Mouse (Mus musculus) liver, embryonic 13.5 days (tissue): ENCODE measurements around the gene Dnajc5. TPM values are rescaled to one million over a fixed set of nuclear protein-coding genes. Genes with fewer than 3 reads are reported as not detected.

Experiments used
- ATAC-seq: fragments of 200-750 bp; cut with Nextera tagmentation; 2 replicates; pipeline ENCODE4 v1.8.0; 2017; ENCODE audit warnings: low read depth, mild to moderate bottlenecking, moderate number of reproducible peaks, moderate library complexity
- DNase-seq: peaks from one replicate; pipeline ENCODE4 v3.0.0; 2022
- H3K27ac ChIP-seq: fragments of 300-500 bp; sonication (generic); 2 replicates; pipeline ENCODE4 v1.5.1; 2015; ENCODE audit warnings: moderate library complexity, mild to moderate bottlenecking, inconsistent platforms
- H3K27me3 ChIP-seq: fragments of 300-500 bp; sonication (generic); 2 replicates; pipeline ENCODE4 v1.6.1; 2015; ENCODE audit warnings: mild to moderate bottlenecking, inconsistent platforms
- H3K36me3 ChIP-seq: fragments of 300-500 bp; sonication (generic); 2 replicates; pipeline ENCODE4 v1.6.1; 2015; ENCODE audit warnings: mild to moderate bottlenecking, inconsistent platforms
- H3K4me1 ChIP-seq: fragments of 300-500 bp; sonication (generic); replicated peaks from 2 replicates; pipeline ENCODE4 v1.6.1; 2015; ENCODE audit warnings: inconsistent platforms
- H3K4me2 ChIP-seq: fragments of 300-500 bp; sonication (generic); 2 replicates; pipeline ENCODE4 v1.6.1; 2015; ENCODE audit warnings: inconsistent platforms, mild to moderate bottlenecking, moderate library complexity
- H3K4me3 ChIP-seq: fragments of 300-500 bp; sonication (generic); replicated peaks from 2 replicates; pipeline ENCODE4 v1.5.1; 2015; ENCODE audit warnings: mild to moderate bottlenecking, inconsistent platforms
- H3K9ac ChIP-seq: fragments of 300-500 bp; sonication (generic); 2 replicates; pipeline ENCODE4 v1.6.1; 2015; ENCODE audit warnings: mild to moderate bottlenecking, inconsistent platforms
- H3K9me3 ChIP-seq: fragments of 300-500 bp; sonication (generic); replicated peaks from 2 replicates; pipeline ENCODE4 v1.6.1; 2016; ENCODE audit warnings: inconsistent platforms
- WGBS: fragments of 180-500 bp; shearing (Covaris S2); methylation state at CpG from one replicate; pipeline ENCODE4 v1.1.7; 2015; ENCODE audit not compliant: insufficient replicate concordance; 5-methylcytosine and 5-hydroxymethylcytosine counted together
- polyA plus RNA-seq: library from polyadenylated mRNA; unstranded; fragments of >200 nt; fragmentation: Nextera tagmentation; extraction: Ambion mirVana; gene quantifications from 2 replicates; pipeline ENCODE4 v1.2.1, GENCODE M21; 2015

Gene Dnajc5
- polyA plus RNA-seq, result 29.6 and 35.7 TPM in 2 replicates

DNA sequence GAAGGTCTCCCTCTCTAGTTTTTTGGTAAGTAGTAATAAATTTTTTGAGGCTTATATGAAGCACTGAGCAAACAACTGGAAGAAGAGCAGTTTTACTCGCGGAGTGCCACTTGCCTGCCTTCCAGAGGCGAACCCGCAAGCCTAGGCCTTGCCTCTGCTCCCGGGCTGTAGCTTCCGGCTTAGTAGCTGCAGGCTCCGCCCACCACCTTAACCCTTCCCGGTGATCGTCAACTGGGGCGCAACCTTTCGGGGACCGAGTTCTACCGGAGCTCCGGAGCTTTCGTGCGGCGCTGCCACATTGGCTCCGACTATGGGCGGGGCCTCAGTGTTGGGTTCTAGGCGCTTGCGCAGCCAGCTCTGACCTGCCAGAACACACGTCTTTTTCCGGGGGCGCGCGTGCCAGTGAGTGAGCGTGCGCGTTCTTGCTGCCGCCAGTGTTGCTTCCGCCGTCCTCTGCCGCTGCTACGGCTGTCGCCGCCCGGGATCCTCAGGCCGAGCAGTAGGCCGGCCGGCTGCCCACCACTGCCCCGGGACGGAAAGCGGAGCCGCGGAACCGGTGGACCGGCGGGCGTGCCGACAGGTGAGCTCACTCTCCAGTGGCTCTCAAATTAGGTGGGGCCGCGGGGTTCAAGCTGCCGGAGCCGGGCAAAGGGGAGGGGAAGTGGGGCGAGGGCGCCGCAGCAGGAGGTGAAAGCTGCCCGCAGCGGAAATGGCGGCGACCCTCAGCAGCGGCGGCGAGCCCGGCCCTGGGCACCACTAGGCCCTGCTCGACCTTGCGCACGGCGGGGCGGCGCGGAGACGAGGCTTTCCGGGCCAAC, at the start of gene Dnajc5:
Gene Dnajc5 (plus strand): TSS at position 368 of the 818 bp plus-strand sequence.
- Histone ChIP-seq H3K4me2 (peak within 1 kb of the TSS; percentile 81), H3K27me3 (no peaks in the 10 kb centered on the region), H3K4me3 (peak within 1 kb of the TSS; percentile 91), H3K36me3 (peaks cover 32% of the 10 kb centered on the region), H3K9me3 (no peaks in the 10 kb centered on the region), H3K4me1 (peaks cover 46% of the 10 kb centered on the region), H3K27ac (peak within 1 kb of the TSS; percentile 98), H3K9ac (peak within 1 kb of the TSS; percentile 96)
- peak; percentile 96 for ATAC-seq
- under 1% methylated on average over 74 of the region's 74 CpGs for WGBS
- peak; percentile 99 for DNase-seq

- Histone ChIP-seq H3K27me3 (no peaks in the 10 kb centered on the region), H3K9me3 (no peaks in the 10 kb centered on the region), H3K4me2 (no peak overlapping the region), H3K9ac (no peak overlapping the region), H3K36me3 (no peaks in the 10 kb centered on the region), H3K4me1 (peaks cover 23% of the 10 kb centered on the region), H3K4me3 (no peak overlapping the region), H3K27ac (no peak overlapping the region; the same call in 1 of the 2 replicates)
- 19% methylated on average over 5 of the region's 5 CpGs for WGBS
- ATAC-seq (0 out of 2 replicates have a peak, but pooled peaks have one; percentile 26), DNase-seq (no peak)
These were observed 49.0 kb upstream of the Dnajc5 start for GRCm38 (mm10) chr2:181471246-181471645.

DNA sequence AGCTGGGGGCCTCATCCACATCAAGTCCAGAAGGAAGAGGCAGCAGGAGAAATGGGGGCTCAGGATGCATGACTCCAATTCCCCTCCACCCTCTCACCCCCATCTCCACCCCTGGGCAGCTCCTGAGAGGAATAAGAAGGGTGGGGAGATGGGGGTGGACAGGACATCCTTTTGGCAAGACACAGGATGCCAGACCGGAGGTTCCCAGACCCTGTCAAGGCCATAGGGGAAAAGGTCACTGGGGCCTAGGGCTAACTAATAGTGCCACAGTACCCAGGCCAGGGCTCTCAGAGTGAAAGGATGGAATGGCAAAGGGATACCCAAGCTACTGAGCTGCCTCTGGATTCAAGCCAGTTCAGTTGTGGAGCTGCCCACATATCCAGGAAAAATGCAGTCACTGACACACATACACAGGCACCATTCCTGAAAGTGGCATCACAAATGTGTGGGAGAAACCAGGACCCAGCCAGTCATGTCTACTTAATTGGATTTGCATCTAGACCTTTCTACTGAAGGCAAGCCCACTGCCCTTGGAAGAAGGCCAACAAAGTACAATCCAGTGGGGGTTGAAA, 47.9 kb upstream of the Dnajc5 start:
- no peak overlapping the region for H3K9ac ChIP-seq
- no peak overlapping the region for H3K4me2 ChIP-seq
- peaks cover 23% of the 10 kb centered on the region for H3K4me1 ChIP-seq
- no peak overlapping the region for H3K4me3 ChIP-seq
- no peaks in the 10 kb centered on the region for H3K36me3 ChIP-seq
- H3K27ac ChIP-seq, result 0 out of 2 replicates have a peak overlapping the region, but pooled peaks have one; percentile 23
- ATAC-seq (no peak), DNase-seq (no peak)
- no peaks in the 10 kb centered on the region for H3K27me3 ChIP-seq
- H3K9me3 ChIP-seq, result no peaks in the 10 kb centered on the region
- 65% methylated on average over 1 of the region's 1 CpGs for WGBS

GRCm38 (mm10) chr2:181483120-181483519, 37.2 kb upstream of the Dnajc5 start:
- Histone ChIP-seq H3K27ac (peak overlapping the region; percentile 34), H3K27me3 (no peaks in the 10 kb centered on the region; the same call in 1 of the 2 replicates), H3K4me1 (peaks cover 51% of the 10 kb centered on the region), H3K9me3 (no peaks in the 10 kb centered on the region), H3K4me2 (peak overlapping the region; percentile 32), H3K4me3 (no peak overlapping the region), H3K36me3 (no peaks in the 10 kb centered on the region), H3K9ac (peak overlapping the region; percentile 43; the same call in 1 of the 2 replicates)
- DNase-seq (no peak), ATAC-seq (no peak)
- WGBS, result 18% methylated on average over 2 of the region's 2 CpGs

GRCm38 (mm10) chr2:181483562-181484318, 36.5 kb upstream of the Dnajc5 start:
- no peaks in the 10 kb centered on the region; the same call in 1 of the 2 replicates for H3K27me3 ChIP-seq
- 25% methylated on average over 7 of the region's 7 CpGs for WGBS
- peak; percentile 48 for ATAC-seq
- no peaks in the 10 kb centered on the region for H3K9me3 ChIP-seq
- H3K4me2 ChIP-seq, result peak overlapping the region; percentile 32
- H3K4me3 ChIP-seq, result no peak overlapping the region
- H3K27ac ChIP-seq, result peak overlapping the region; percentile 34
- peaks cover 52% of the 10 kb centered on the region for H3K4me1 ChIP-seq
- H3K9ac ChIP-seq, result peak overlapping the region; percentile 43; the same call in 1 of the 2 replicates
- no peaks in the 10 kb centered on the region for H3K36me3 ChIP-seq
- DNase-seq, result peak; percentile 22

GRCm38 (mm10) chr2:181484456-181485233, 35.6 kb upstream of the Dnajc5 start:
- H3K27ac ChIP-seq, result no peak overlapping the region
- H3K4me1 ChIP-seq, result peaks cover 52% of the 10 kb centered on the region
- 0 out of 2 replicates have a peak overlapping the region, but pooled peaks have one; percentile 26 for H3K9ac ChIP-seq
- H3K36me3 ChIP-seq, result no peaks in the 10 kb centered on the region
- no peak overlapping the region for H3K4me3 ChIP-seq
- WGBS, result 37% methylated on average over 6 of the region's 6 CpGs
- ATAC-seq (peak; percentile 47), DNase-seq (no peak)
- no peak overlapping the region for H3K4me2 ChIP-seq
- H3K27me3 ChIP-seq, result no peaks in the 10 kb centered on the region; the same call in 1 of the 2 replicates
- H3K9me3 ChIP-seq, result no peaks in the 10 kb centered on the region

DNA sequence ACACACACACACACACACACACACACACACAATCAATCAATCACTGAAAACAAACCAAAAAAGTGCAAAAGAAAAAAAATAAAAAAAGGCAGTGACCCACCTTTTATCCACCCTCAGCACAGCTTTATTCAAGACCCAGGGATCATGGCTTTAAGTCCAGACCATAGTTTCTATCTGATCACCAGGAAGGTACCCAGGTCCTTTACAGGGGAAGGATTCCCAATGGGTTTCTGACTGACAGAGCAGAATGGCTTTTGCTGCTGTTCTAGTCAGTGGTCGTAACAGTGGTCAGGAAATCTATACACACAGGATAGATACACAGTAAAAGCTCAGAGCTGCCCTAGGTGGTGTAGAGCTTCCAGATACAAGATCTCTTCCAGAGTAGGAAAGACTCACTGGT, 34.5 kb upstream of the Dnajc5 start:
- DNase-seq (no peak), ATAC-seq (no peak)
- no peak overlapping the region for H3K4me2 ChIP-seq
- no peak overlapping the region for H3K27ac ChIP-seq
- H3K4me1 ChIP-seq, result peaks cover 52% of the 10 kb centered on the region
- H3K4me3 ChIP-seq, result no peak overlapping the region
- H3K36me3 ChIP-seq, result no peaks in the 10 kb centered on the region
- no peak overlapping the region for H3K9ac ChIP-seq
- WGBS, result 56% methylated on average over 1 of the region's 1 CpGs
- H3K9me3 ChIP-seq, result no peaks in the 10 kb centered on the region
- no peaks in the 10 kb centered on the region; the same call in 1 of the 2 replicates for H3K27me3 ChIP-seq

DNA sequence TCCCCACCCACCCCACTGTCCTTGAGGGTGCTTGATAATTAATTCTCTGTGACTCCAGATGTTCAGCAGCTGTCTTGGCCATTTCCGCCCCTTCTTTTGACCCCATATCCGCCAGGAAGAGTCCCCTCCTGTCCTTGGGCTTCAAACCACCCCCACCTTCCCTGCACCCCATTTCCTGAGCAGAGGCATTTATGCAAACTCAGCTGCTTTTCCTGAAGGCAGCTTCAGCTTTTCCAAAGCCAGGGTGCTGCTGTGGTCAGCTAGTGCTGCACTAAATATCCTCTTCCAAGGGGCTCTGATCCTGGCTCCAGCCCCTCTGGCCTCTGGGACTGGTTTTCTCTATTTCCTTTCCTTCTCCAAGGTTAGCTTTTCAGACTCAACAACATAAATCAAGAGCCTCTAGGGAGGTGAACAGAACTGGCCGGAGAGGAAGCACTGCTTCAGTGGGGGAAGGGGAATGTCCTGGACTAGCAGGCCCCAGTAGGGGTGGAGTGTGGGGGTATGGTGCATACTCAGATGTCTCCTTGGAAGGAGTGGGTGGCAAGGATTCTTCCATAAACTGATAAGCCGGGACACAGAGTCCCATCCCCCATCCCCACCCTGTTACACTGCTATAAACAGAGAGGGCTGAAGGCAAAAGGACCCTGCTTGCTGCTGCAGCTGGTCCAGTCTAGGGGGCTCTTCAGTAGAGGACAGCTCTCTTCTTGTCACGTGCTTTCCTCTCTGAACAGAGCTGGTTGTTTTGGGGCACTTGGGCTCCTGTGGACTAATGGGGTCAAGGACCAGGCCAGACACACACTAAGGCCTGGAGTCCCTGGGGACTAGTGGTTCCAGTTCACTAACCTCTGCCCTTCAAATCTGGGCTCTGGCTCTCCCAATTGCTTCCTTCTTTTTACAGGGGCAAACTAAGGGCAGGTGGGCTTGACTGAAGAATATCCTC, 32.7 kb upstream of the Dnajc5 start:
- peak overlapping the region; percentile 13 for H3K9ac ChIP-seq
- no peaks in the 10 kb centered on the region; the same call in 1 of the 2 replicates for H3K27me3 ChIP-seq
- H3K4me3 ChIP-seq, result no peak overlapping the region
- H3K9me3 ChIP-seq, result no peaks in the 10 kb centered on the region
- DNase-seq (no peak), ATAC-seq (peak; percentile 38; the same call in 1 of the 2 replicates)
- peak overlapping the region; percentile 60 for H3K27ac ChIP-seq
- H3K4me1 ChIP-seq, result peaks cover 63% of the 10 kb centered on the region
- 36% methylated on average over 5 of the region's 5 CpGs for WGBS
- no peaks in the 10 kb centered on the region for H3K36me3 ChIP-seq
- no peak overlapping the region for H3K4me2 ChIP-seq

DNA sequence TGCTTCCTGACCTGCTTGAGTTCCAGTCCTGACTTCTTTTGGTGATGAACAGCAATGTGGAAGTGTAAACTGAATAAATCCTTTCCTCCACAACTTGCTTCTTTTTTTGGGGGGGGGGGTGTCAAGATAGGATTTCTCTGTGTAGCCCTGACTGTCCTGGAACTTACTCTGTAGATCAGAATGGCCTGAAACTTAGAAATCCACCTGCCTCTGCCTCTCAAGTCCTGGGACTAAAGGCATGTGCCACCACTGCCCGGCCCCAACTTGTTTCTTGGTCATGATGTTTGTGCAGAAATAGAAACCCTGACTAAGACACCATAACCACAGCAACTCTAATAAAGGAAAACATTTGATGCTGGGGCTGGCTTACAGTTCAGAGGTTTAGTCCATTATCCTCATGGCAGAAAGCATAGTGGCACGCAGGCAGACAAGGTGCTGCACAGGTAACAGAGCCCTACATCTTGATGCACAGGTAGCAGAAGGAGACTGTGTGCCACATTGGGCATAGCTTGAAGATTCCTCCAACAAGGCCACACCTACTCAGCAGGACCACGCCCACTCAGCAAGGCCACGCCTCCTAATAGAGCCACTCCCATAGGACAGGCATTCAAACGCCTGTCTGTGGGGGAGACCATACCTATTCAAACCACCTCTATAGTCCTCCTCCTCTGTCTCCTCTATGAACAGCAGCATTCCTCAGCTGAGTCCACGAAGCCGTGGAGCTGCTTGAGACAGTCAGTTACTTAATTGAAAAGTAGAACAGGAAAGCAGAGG, 28.7 kb upstream of the Dnajc5 start:
- no peaks in the 10 kb centered on the region for H3K9me3 ChIP-seq
- ATAC-seq, result peak; percentile 70
- H3K4me1 ChIP-seq, result peaks cover 40% of the 10 kb centered on the region
- H3K4me3 ChIP-seq, result no peak overlapping the region
- 0 out of 2 replicates have a peak overlapping the region, but pooled peaks have one; percentile 7 for H3K9ac ChIP-seq
- H3K27ac ChIP-seq, result peak overlapping the region; percentile 43; the same call in 1 of the 2 replicates
- H3K27me3 ChIP-seq, result no peaks in the 10 kb centered on the region; the same call in 1 of the 2 replicates
- 20% methylated on average over 7 of the region's 7 CpGs for WGBS
- peak; percentile 79 for DNase-seq
- H3K4me2 ChIP-seq, result peak overlapping the region; percentile 37
- H3K36me3 ChIP-seq, result no peaks in the 10 kb centered on the region
